Mouse (Mus musculus) heart, postnatal 0 days (tissue): ENCODE measurements around the gene Pex13. TPM values are rescaled to one million over a fixed set of nuclear protein-coding genes. Genes with fewer than 3 reads are reported as not detected.
A peak's percentile ranks its signal among the peaks of the same experiment; 100 is the strongest.

Source experiments
- ATAC-seq: fragments of 200-750 bp; cut with Nextera tagmentation; 2 replicates; pipeline ENCODE4 v1.8.0; 2017; ENCODE audit warnings: low read depth, moderate number of reproducible peaks, moderate library complexity; ENCODE audit not compliant: insufficient read depth
- DNase-seq: peaks from one replicate; pipeline ENCODE4 v3.0.0-alpha.2; 2016; ENCODE audit warnings: low spot score
- H3K27ac ChIP-seq: fragments of 300-500 bp; sonication (generic); 2 replicates; pipeline ENCODE4 v1.5.1; 2014; ENCODE audit warnings: low read depth, mild to moderate bottlenecking
- H3K27me3 ChIP-seq: fragments of 300-500 bp; sonication (generic); 2 replicates; pipeline ENCODE4 v1.6.1; 2014; ENCODE audit warnings: low read length, mixed read lengths; ENCODE audit not compliant: control insufficient read depth, insufficient read depth
- H3K36me3 ChIP-seq: fragments of 300-500 bp; sonication (generic); replicated peaks from 2 replicates; pipeline ENCODE4 v1.6.1; 2014; ENCODE audit warnings: low read length, mixed read lengths; ENCODE audit not compliant: control insufficient read depth, insufficient read depth
- H3K4me1 ChIP-seq: fragments of 300-500 bp; sonication (generic); 2 replicates; pipeline ENCODE4 v1.6.1; 2014; ENCODE audit warnings: antibody characterized with exemption; ENCODE audit not compliant: control insufficient read depth, insufficient read depth
- H3K4me2 ChIP-seq: fragments of 300-500 bp; sonication (generic); 2 replicates; pipeline ENCODE4 v1.6.1; 2014; ENCODE audit warnings: low read depth, mild to moderate bottlenecking, low read length, moderate library complexity
- H3K4me3 ChIP-seq: fragments of 300-500 bp; sonication (generic); 2 replicates; pipeline ENCODE4 v1.5.1; 2014; ENCODE audit warnings: low read depth, low read length
- H3K9ac ChIP-seq: fragments of 300-500 bp; sonication (generic); replicated peaks from 2 replicates; pipeline ENCODE4 v1.6.1; 2014; ENCODE audit warnings: low read depth, low read length, mixed read lengths
- H3K9me3 ChIP-seq: fragments of 300-500 bp; sonication (generic); replicated peaks from 2 replicates; pipeline ENCODE4 v1.6.1; 2016; ENCODE audit warnings: low read length; ENCODE audit not compliant: control insufficient read depth
- CTCF ChIP-seq: IDR thresholded peaks from 2 replicates; pipeline ENCODE4 v1.5.1; 2016; ENCODE audit warnings: antibody characterized with exemption, control low read depth, low read depth
- EP300 ChIP-seq: IDR thresholded peaks from 2 replicates; pipeline ENCODE4 v1.6.1; 2016; ENCODE audit warnings: antibody characterized with exemption, low read depth
- WGBS: fragments of 180-500 bp; shearing (Covaris S2); extraction: QIAGEN DNeasy Blood & Tissue Kit; methylation state at CpG from one replicate; pipeline ENCODE4 v1.1.7; 2014; 5-methylcytosine and 5-hydroxymethylcytosine counted together
- polyA plus RNA-seq: library from polyadenylated mRNA; unstranded; fragments of >200 nt; fragmentation: Nextera tagmentation; extraction: Ambion mirVana; gene quantifications from 2 replicates; pipeline ENCODE4 v1.2.1, GENCODE M21; 2015
- total RNA-seq: library from RNA; depleted of rRNA; stranded (reverse); fragments of >200 nt; gene quantifications from 2 replicates; pipeline ENCODE4 v1.2.3, GENCODE M21; 2014; ENCODE audit warnings: low replicate concordance; rRNA removed

Pex13 gene
- total RNA-seq (12.7 and 22.5 TPM in 2 replicates), polyA plus RNA-seq (27.8 and 33.0 TPM in 2 replicates)

DNA sequence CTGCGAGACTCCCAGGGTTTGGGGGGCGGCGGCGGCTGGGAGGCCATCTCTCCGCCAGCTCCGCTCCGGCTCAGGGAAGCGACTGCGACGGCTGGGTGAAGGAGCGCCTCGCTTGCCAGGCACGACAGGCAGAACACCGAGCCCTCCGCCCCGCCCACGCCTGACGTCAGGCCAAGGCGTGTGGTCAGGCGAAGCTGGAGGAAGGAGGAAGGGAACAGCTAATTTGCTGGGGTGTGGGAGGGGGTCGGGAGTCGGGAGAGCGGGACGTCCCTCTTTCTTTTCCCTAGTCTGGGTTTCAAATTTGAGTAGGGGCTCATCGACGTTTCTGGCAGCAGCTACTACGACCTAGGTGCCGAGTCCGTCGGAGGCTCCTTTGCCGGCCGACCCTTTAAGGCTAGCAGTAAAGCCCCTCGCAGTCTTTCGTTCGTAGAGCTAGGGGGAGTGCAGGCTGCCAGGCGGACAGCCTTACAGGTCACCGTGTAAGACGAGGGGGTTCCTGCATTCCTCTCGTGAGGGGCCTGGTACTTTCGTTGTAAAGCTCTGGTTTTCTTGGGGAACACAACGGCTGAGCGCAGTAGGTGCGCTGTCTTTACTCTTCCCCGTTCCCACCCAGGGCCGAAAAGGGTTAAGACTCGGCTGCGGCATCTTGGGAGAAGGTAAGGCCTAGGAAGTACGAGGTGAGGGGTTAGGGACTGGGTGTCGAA is at the start of gene Pex13:
TSS of gene Pex13 (minus strand) at position 162 of the 704 bp plus-strand sequence.
- Histone ChIP-seq H3K27me3 (no peaks in the 10 kb centered on the region), H3K4me2 (peak within 1 kb of the TSS; percentile 78), H3K9ac (peak within 1 kb of the TSS; percentile 93), H3K9me3 (no peaks in the 10 kb centered on the region), H3K4me1 (0 out of 2 replicates have a peak, but pooled peaks cover 6% of the 10 kb centered on the region), H3K27ac (peak within 1 kb of the TSS; percentile 95), H3K36me3 (no peaks in the 10 kb centered on the region), H3K4me3 (peak within 1 kb of the TSS; percentile 97)
- TF ChIP-seq CTCF (no peak), EP300 (0 out of 2 replicates have a peak, but pooled peaks have one; percentile 62)
- DNase-seq (peak; percentile 91), ATAC-seq (peak; percentile 94)
- under 1% methylated on average over 49 of the region's 49 CpGs for WGBS

DNA sequence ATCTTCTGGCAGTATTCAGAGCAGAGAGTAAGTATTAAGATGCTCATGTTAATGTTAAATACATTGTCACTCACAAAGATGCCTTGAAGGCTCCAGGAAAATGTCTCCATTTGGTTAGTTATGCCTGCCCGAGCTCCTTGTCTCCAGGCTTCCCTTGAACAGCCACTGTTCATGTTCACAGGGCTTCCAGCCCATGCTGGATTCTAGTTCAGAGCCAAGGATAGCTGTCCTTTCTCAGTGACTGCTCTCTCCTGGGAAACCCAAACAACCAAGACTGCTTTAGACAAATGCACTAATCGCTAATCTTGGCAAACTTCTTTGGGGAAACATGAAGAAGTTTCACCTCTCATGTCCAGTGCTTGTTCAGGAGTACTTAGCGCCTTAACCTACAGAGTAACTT is 46.5 kb upstream of the Pex13 start:
- no peak overlapping the region for H3K27ac ChIP-seq
- H3K9me3 ChIP-seq = no peaks in the 10 kb centered on the region
- H3K4me1 ChIP-seq = no peaks in the 10 kb centered on the region
- peaks cover 85% of the 10 kb centered on the region for H3K36me3 ChIP-seq
- WGBS = 91% methylated on average over 3 of the region's 3 CpGs
- ATAC-seq (no peak), DNase-seq (no peak)
- no peak overlapping the region for H3K4me3 ChIP-seq
- TF ChIP-seq EP300 (no peak), CTCF (no peak)
- no peak overlapping the region for H3K9ac ChIP-seq
- no peaks in the 10 kb centered on the region for H3K27me3 ChIP-seq
- H3K4me2 ChIP-seq = no peak overlapping the region

DNA sequence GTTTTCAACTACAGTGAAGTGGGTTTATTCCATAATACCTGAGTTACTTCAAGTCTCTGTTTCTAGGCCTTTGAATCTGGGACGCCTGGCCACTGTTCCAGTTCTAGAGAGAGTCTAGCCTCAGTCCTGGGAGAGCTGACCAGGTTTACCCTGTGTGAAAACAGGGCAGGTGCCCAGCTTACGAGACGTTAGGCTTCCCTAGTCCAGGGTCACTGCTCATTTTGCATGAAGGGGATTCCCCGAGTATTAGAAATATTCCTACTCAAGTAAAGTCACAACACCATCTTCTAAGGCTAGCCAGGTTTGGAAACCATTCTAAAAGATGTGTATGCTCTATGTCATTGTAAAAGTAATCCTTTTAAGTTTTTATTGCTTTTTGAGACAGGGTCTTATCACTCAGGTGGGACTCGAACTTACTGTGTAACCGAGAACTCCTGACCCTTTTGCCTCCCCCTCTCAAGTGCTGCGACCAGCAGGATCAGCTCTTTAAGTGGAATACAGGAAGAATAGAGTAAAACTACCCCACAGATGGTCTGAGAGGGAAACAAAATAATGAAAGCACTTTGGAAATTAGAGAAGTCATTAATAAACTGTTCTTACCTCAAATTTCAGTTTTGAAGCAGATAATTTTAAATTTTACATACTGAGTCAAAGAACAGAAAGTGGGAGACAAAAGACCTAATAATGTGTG is 39.0 kb upstream of the Pex13 start:
- peaks cover 45% of the 10 kb centered on the region for H3K36me3 ChIP-seq
- H3K9ac ChIP-seq = no peak overlapping the region
- DNase-seq (no peak), ATAC-seq (no peak)
- TF ChIP-seq EP300 = no peak
- no peak overlapping the region for H3K27ac ChIP-seq
- 85% methylated on average over 7 of the region's 7 CpGs for WGBS
- H3K4me1 ChIP-seq = no peaks in the 10 kb centered on the region
- no peaks in the 10 kb centered on the region for H3K27me3 ChIP-seq
- no peak overlapping the region for H3K4me3 ChIP-seq
- H3K4me2 ChIP-seq = no peak overlapping the region
- H3K9me3 ChIP-seq = no peaks in the 10 kb centered on the region

DNA sequence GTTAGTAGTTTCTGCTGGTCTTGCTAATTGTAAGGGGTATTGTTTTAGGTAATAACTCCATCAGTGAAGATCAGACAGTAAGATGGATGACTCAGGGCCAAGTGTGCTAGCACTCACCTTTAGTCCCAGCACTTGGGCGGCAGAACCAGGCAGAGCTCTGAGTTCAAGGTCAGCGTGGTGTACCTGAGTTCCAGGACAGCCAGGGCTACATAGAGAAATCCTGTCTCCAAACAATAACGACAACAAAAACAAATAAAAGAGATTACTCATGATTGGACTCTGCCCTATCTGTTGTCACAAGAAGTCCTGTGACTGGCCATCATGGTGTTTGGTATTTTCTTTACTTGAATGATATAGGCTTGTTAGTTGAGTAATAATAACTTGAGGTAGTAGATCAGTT is 36.1 kb upstream of the Pex13 start:
- Histone ChIP-seq H3K4me1 (no peaks in the 10 kb centered on the region), H3K9me3 (no peaks in the 10 kb centered on the region), H3K27me3 (no peaks in the 10 kb centered on the region), H3K9ac (no peak overlapping the region), H3K4me2 (no peak overlapping the region), H3K36me3 (peaks cover 24% of the 10 kb centered on the region), H3K27ac (no peak overlapping the region), H3K4me3 (no peak overlapping the region)
- 96% methylated on average over 3 of the region's 3 CpGs for WGBS
- DNase-seq (no peak), ATAC-seq (no peak)
- no peak for TF ChIP-seq CTCF
- no peak for TF ChIP-seq EP300

DNA sequence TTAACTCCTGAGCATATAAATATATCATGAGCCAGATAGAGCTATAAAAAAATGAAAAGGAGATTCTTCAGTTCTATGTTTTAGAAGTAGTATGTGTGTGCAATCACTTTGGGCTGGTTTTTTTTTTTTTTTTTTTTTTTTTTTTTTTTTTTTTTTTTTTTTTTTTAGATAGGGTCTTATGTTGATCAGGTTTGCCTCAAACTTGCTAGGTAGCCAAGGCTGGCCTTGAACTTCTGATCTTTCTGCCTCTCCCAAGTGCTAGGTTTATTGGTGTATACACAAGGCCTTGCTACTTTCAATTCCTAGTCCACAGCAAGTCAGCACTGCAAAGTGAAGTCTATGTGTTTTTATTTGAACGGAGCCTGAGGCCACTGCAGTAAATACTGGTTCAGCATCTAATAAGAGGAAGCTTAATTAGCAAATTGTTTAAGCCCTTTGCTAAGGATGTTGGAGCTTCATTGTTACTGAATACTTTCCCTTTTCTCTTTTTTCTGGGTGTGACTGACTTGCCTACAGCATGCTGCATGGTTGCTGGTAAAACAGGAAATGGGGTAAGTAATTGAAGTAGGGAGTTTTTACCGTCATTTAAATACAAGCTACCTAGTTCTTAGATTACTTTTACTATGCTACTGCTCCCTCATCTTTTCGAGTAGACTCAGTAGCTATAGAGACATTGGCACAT is 33.8 kb upstream of the Pex13 start:
- DNase-seq (no peak), ATAC-seq (no peak)
- H3K27ac ChIP-seq = no peak overlapping the region
- no peaks in the 10 kb centered on the region for H3K9me3 ChIP-seq
- H3K9ac ChIP-seq = no peak overlapping the region
- H3K4me3 ChIP-seq = no peak overlapping the region
- peaks cover 14% of the 10 kb centered on the region for H3K36me3 ChIP-seq
- H3K4me2 ChIP-seq = no peak overlapping the region
- H3K4me1 ChIP-seq = no peaks in the 10 kb centered on the region
- 79% methylated on average over 3 of the region's 3 CpGs for WGBS
- no peaks in the 10 kb centered on the region for H3K27me3 ChIP-seq
- TF ChIP-seq EP300 (no peak), CTCF (no peak)
